Mouse (Mus musculus) lung, postnatal 0 days (tissue): ENCODE measurements around the gene Ccdc105.

ENCODE experiments used
- CTCF ChIP-seq: IDR thresholded peaks from 2 replicates; pipeline ENCODE4 v1.5.1; 2016; ENCODE audit warnings: antibody characterized with exemption, mild to moderate bottlenecking
- EP300 ChIP-seq: IDR thresholded peaks from 2 replicates; pipeline ENCODE4 v1.6.1; 2016; ENCODE audit warnings: antibody characterized with exemption, mild to moderate bottlenecking, control low read depth

- TF ChIP-seq CTCF: no peak
- TF ChIP-seq EP300: no peak
Measured at GRCm38 (mm10) chr10:78801449-78801848, 48.6 kb upstream of the Ccdc105 start.
